8 mouse cellular contexts compared by ENCODE assay signal in genomic region chr9:123021636-123022379, GRCm38 (mm10). TPM values are rescaled to one million over a fixed set of nuclear protein-coding genes. Genes with fewer than 3 reads are reported as not detected.
DNase-seq lines count a peak whose midpoint lies in the region; ATAC-seq and TF ChIP-seq lines count a peak whose summit lies in the region.

No protein-coding gene starts in this region.

- TF ChIP-seq POLR2A in spleen, adult 2 months (IDR thresholded peaks at IDR 0.05; ENCODE audit: low read depth, low read length) = no peak

- H3K4me1 ChIP-seq in spleen, adult 2 months (ENCODE audit: control insufficient read depth, insufficient read depth, insufficient read length) = peaks cover 2% of the 10 kb centered on the region
- H3K4me1 ChIP-seq in forebrain, embryonic 16.5 days (replicated peaks; ENCODE audit: control insufficient read depth, insufficient read depth, low read length) = peaks cover 13% of the 10 kb centered on the region
- H3K4me1 ChIP-seq in midbrain, postnatal 0 days (ENCODE audit: insufficient read depth, low read length) = no peaks in the 10 kb centered on the region; the same call in none of the 2 replicates

- no peak for DNase-seq in gastrocnemius, adult 2 months
- DNase-seq in gastrocnemius, postnatal 14 days = no peak
- DNase-seq in spleen, adult 2 months (ENCODE audit: low read depth in 1 of 2, low spot score in 2 of 2) = peak in 1 of 2 experiments; percentile 11
- DNase-seq in spleen, adult 12 weeks (ENCODE audit: low spot score) = no peak
- DNase-seq in layer of hippocampus, postnatal 25 days (ENCODE audit: extremely low spot score in 1 of 2, low spot score in 1 of 2) = peak; percentile 12 to 19
- peak; percentile 46 for DNase-seq in midbrain, postnatal 0 days (ENCODE audit: low spot score)
- no peak for DNase-seq in testis, postnatal 10 days (ENCODE audit: low spot score)

- H3K36me3 ChIP-seq in spleen, adult 2 months (ENCODE audit: control insufficient read depth, insufficient read depth, low read length) = no peaks in the 10 kb centered on the region
- no peaks in the 10 kb centered on the region for H3K36me3 ChIP-seq in forebrain, embryonic 16.5 days (ENCODE audit: control insufficient read depth, insufficient read depth)
- no peaks in the 10 kb centered on the region for H3K36me3 ChIP-seq in midbrain, postnatal 0 days (ENCODE audit: insufficient read depth, low read length)

- H3K4me3 ChIP-seq in gastrocnemius, adult 2 months = peak overlapping the region; percentile 95
- peak overlapping the region; percentile 66 for H3K4me3 ChIP-seq in spleen, adult 2 months (ENCODE audit: extremely low read depth, insufficient read depth, insufficient read length)
- H3K4me3 ChIP-seq in forebrain, embryonic 16.5 days (replicated peaks; ENCODE audit: low read length) = peak overlapping the region; percentile 81
- peak overlapping the region; percentile 70 for H3K4me3 ChIP-seq in midbrain, postnatal 0 days (ENCODE audit: low read depth, low read length)

- peak overlapping the region; percentile 99 for H3K27ac ChIP-seq in gastrocnemius, adult 2 months
- no peak overlapping the region; the same call in 1 of the 2 replicates for H3K27ac ChIP-seq in spleen, adult 2 months (ENCODE audit: insufficient read depth, low read length)
- H3K27ac ChIP-seq in forebrain, embryonic 16.5 days (ENCODE audit: low read length) = no peak overlapping the region
- peak overlapping the region; percentile 88; the same call in 1 of the 2 replicates for H3K27ac ChIP-seq in midbrain, postnatal 0 days (ENCODE audit: low read depth, low read length)

- peak; percentile 5; the same call in 1 of the 2 replicates for TF ChIP-seq CTCF in gastrocnemius, adult 2 months (IDR thresholded peaks at IDR 0.05)
- no peak for TF ChIP-seq CTCF in spleen, adult 2 months (IDR thresholded peaks at IDR 0.05; ENCODE audit: extremely low read depth, insufficient read depth, insufficient read length, insufficient replicate concordance)
- TF ChIP-seq CTCF in midbrain, postnatal 0 days (IDR thresholded peaks at IDR 0.05) = peak; percentile 55

- WGBS in spleen, adult 2 months = 39% methylated on average over 19 of the region's 24 CpGs
- WGBS in forebrain, embryonic 16.5 days = 41% methylated on average over 18 of the region's 24 CpGs
- WGBS in midbrain, postnatal 0 days = 36% methylated on average over 18 of the region's 24 CpGs

- intact Hi-C loops in gastrocnemius, adult 2 months (cut with DNase I) = loop anchor here (5.0 kb wide), 1 partner anchor 70 kb away; the partner anchor contains the start of genes 1110059G10Rik and Kif15
- intact Hi-C loops in gastrocnemius, postnatal 14 days (cut with DNase I; ENCODE audit: low total_unique reads) = no loop called here

- H3K9me3 ChIP-seq in forebrain, embryonic 16.5 days (ENCODE audit: control insufficient read depth, low read length) = no peaks in the 10 kb centered on the region
- H3K9me3 ChIP-seq in midbrain, postnatal 0 days (ENCODE audit: low read length) = no peaks in the 10 kb centered on the region

- peak overlapping the region; percentile 95 for H3K9ac ChIP-seq in forebrain, embryonic 16.5 days (replicated peaks; ENCODE audit: low read depth, low read length)
- peak overlapping the region; percentile 79 for H3K9ac ChIP-seq in midbrain, postnatal 0 days (replicated peaks; ENCODE audit: low read length, poor library complexity, severe bottlenecking)

- no peaks in the 10 kb centered on the region for H3K27me3 ChIP-seq in spleen, adult 2 months (ENCODE audit: control insufficient read depth, insufficient read depth, low read length)
- no peaks in the 10 kb centered on the region for H3K27me3 ChIP-seq in forebrain, embryonic 16.5 days (replicated peaks; ENCODE audit: control insufficient read depth, insufficient read depth, low read length)
- H3K27me3 ChIP-seq in midbrain, postnatal 0 days (ENCODE audit: insufficient read depth, low read length) = no peaks in the 10 kb centered on the region

- peak overlapping the region; percentile 64 for H3K4me2 ChIP-seq in forebrain, embryonic 16.5 days (ENCODE audit: low read length)
- peak overlapping the region; percentile 75 for H3K4me2 ChIP-seq in midbrain, postnatal 0 days (ENCODE audit: low read depth, low read length, poor library complexity, severe bottlenecking)

- 0 out of 2 replicates have a peak, but pooled peaks have one; percentile 1 for ATAC-seq in forebrain, embryonic 16.5 days
- peak; percentile 44 for ATAC-seq in midbrain, postnatal 0 days (ENCODE audit: low FRiP score)

RNA-seq across cellular contexts. Expression of gene Tmem42, which starts 0.7 kb away (rescaled TPM):
- total RNA-seq in gastrocnemius, adult 2 months (2021) = 10 to 100 TPM in 1 of 2 experiments, 1 to 10 TPM in 1; 9.2 to 10.5 TPM
- 10 to 100 TPM in 1 of 2 experiments, 1 to 10 TPM in 1; 9.0 to 11.2 TPM for total RNA-seq in gastrocnemius, postnatal 14 days (2021)
- 10.3 and 12.0 TPM in 2 replicates for polyA plus RNA-seq in spleen, adult 2 months (2012; rRNA removed)
- polyA plus RNA-seq in forebrain, embryonic 16.5 days (2015; fragmentation: Nextera tagmentation; extraction: Ambion mirVana) = 21.5 and 23.3 TPM in 2 replicates
- total RNA-seq in layer of hippocampus, postnatal 25 days (2021) = 10 to 100 TPM; 26.3 to 28.9 TPM
- 17.4 and 18.4 TPM in 2 replicates for total RNA-seq in midbrain, postnatal 0 days (2014; rRNA removed)
- polyA plus RNA-seq in midbrain, postnatal 0 days (2015; fragmentation: Nextera tagmentation; extraction: Ambion mirVana) = 32.5 and 34.5 TPM in 2 replicates

RNA-seq across cellular contexts. Expression of gene Tgm4, which starts 12.7 kb away (rescaled TPM):
- total RNA-seq in gastrocnemius, adult 2 months (2021) = under 1 TPM in 1 of 2 experiments, not detected in 1; 0.56 TPM
- under 1 TPM; 0.16 TPM for total RNA-seq in gastrocnemius, postnatal 14 days (2021)
- polyA plus RNA-seq in spleen, adult 2 months (2012; rRNA removed) = 0.08 and 0.19 TPM in 2 replicates
- polyA plus RNA-seq in forebrain, embryonic 16.5 days (2015; fragmentation: Nextera tagmentation; extraction: Ambion mirVana) = 0.35 and 0.73 TPM in 2 replicates
- total RNA-seq in layer of hippocampus, postnatal 25 days (2021) = 1 to 10 TPM; 1.7 to 2.0 TPM
- 0.27 and 0.47 TPM in 2 replicates for total RNA-seq in midbrain, postnatal 0 days (2014; rRNA removed)
- 0.42 and 0.48 TPM in 2 replicates for polyA plus RNA-seq in midbrain, postnatal 0 days (2015; fragmentation: Nextera tagmentation; extraction: Ambion mirVana)

Comparison
In these comparisons a context has a peak if more than half of its experiments do, and no peak if none do; other contexts are left out.
1. DNase-seq: peak in layer of hippocampus, postnatal 25 days (2 of 2) and midbrain, postnatal 0 days (single experiment); none in gastrocnemius, adult 2 months (single experiment), gastrocnemius, postnatal 14 days (single experiment), spleen, adult 12 weeks (single experiment) and testis, postnatal 10 days (single experiment).
2. H3K27ac ChIP-seq: peak in gastrocnemius, adult 2 months (single experiment) and midbrain, postnatal 0 days (single experiment); none in spleen, adult 2 months (single experiment) and forebrain, embryonic 16.5 days (single experiment).
3. Peak in every context shown above with its lines, with median percentiles within 50 percentile points of each other: H3K4me3 ChIP-seq.